Mouse (Mus musculus) layer of hippocampus, postnatal 10 days (tissue): ENCODE measurements around the gene Me3. TPM values are rescaled to one million over a fixed set of nuclear protein-coding genes. Genes with fewer than 3 reads are reported as not detected.

Source experiments
- DNase-seq, 2 experiments: peaks; one replicate each; pipeline ENCODE4 v3.0.0; 2021; ENCODE audit warnings: low spot score in 2 of 2
- total RNA-seq, 2 experiments: library from RNA; stranded (reverse); gene quantifications; 2 replicates each; pipeline ENCODE4 v1.2.3; 2021

Gene Me3
- total RNA-seq, 2 experiments from 2014 or later: 66.2 to 66.8 TPM

GRCm38 (mm10) chr7:89884551-89884950 lies 252.4 kb downstream of the Me3 start:
- DNase-seq: no peak

GRCm38 (mm10) chr7:89891412-89891811 lies 259.2 kb downstream of the Me3 start:
- no peak for DNase-seq

GRCm38 (mm10) chr7:89891856-89892255 lies 259.7 kb downstream of the Me3 start:
- DNase-seq: no peak

- no peak for DNase-seq
These were observed 270.8 kb downstream of the Me3 start for GRCm38 (mm10) chr7:89903007-89903406.

- no peak for DNase-seq
These were observed 271.5 kb downstream of the Me3 start, which contains the start of gene Ccdc81 for GRCm38 (mm10) chr7:89903442-89904343. Gene Ccdc81 (minus strand): TSS chr7:89903629.

Other genes with a start within 250 kb of the Me3 start
- gene Tmem135, start 228.2 kb upstream of the Me3 start, total RNA-seq: 10 to 100 TPM; 72.2 to 84.4 TPM
- gene Fzd4, start 228.0 kb upstream of the Me3 start, total RNA-seq: 1 to 10 TPM; 7.9 to 8.2 TPM
- gene Prss23, start 105.2 kb upstream of the Me3 start, total RNA-seq: 10 to 100 TPM in 1 of 2 experiments, 1 to 10 TPM in 1; 7.8 to 10.5 TPM